Mouse (Mus musculus) heart, embryonic 16.5 days (tissue): Measurements from ENCODE around the gene Fosb. TPM values are rescaled to one million over a fixed set of nuclear protein-coding genes. Genes with fewer than 3 reads are reported as not detected.
A peak's percentile ranks its signal among the peaks of the same experiment; 100 is the strongest.

Experiments used
- ATAC-seq: fragments of 200-750 bp; cut with Nextera tagmentation; replicated peaks from 2 replicates; pipeline ENCODE4 v1.8.0; 2017; ENCODE audit warnings: moderate number of reproducible peaks; ENCODE audit not compliant: insufficient read depth, low FRiP score; ENCODE audit errors: extremely low read depth
- H3K27ac ChIP-seq: fragments of 300-500 bp; sonication (generic); 2 replicates; pipeline ENCODE4 v1.5.1; 2014; ENCODE audit warnings: mild to moderate bottlenecking, low read length, control low read depth, moderate library complexity
- H3K27me3 ChIP-seq: fragments of 300-500 bp; sonication (generic); 2 replicates; pipeline ENCODE4 v1.6.1; 2014; ENCODE audit warnings: low read length, mixed read lengths; ENCODE audit not compliant: control insufficient read depth, insufficient read depth
- H3K36me3 ChIP-seq: fragments of 300-500 bp; sonication (generic); 2 replicates; pipeline ENCODE4 v1.6.1; 2014; ENCODE audit not compliant: control insufficient read depth, insufficient read depth
- H3K4me1 ChIP-seq: fragments of 300-500 bp; sonication (generic); 2 replicates; pipeline ENCODE4 v1.6.1; 2014; ENCODE audit warnings: low read length, mixed read lengths; ENCODE audit not compliant: control insufficient read depth, insufficient read depth
- H3K4me2 ChIP-seq: fragments of 300-500 bp; sonication (generic); 2 replicates; pipeline ENCODE4 v1.6.1; 2014; ENCODE audit warnings: low read depth, mild to moderate bottlenecking, control low read depth, low read length
- H3K4me3 ChIP-seq: fragments of 300-500 bp; sonication (generic); 2 replicates; pipeline ENCODE4 v1.5.1; 2014; ENCODE audit warnings: mild to moderate bottlenecking, control low read depth, low read length
- H3K9ac ChIP-seq: fragments of 300-500 bp; sonication (generic); 2 replicates; pipeline ENCODE4 v1.6.1; 2014; ENCODE audit warnings: low read length, control low read depth
- H3K9me3 ChIP-seq: fragments of 300-500 bp; sonication (generic); replicated peaks from 2 replicates; pipeline ENCODE4 v1.6.1; 2016; ENCODE audit warnings: low read length; ENCODE audit not compliant: control insufficient read depth
- WGBS: fragments of 180-500 bp; shearing (Covaris S2); extraction: QIAGEN DNeasy Blood & Tissue Kit; methylation state at CpG from one replicate; pipeline ENCODE4 v1.1.7; 2014; 5-methylcytosine and 5-hydroxymethylcytosine counted together
- polyA plus RNA-seq: library from polyadenylated mRNA; unstranded; fragments of >200 nt; fragmentation: Nextera tagmentation; extraction: Ambion mirVana; gene quantifications from 2 replicates; pipeline ENCODE4 v1.2.1, GENCODE M21; 2015

Fosb gene
- polyA plus RNA-seq, 1 experiment from 2014 or later, result 0.24 TPM

- no peaks in the 10 kb centered on the region for H3K36me3 ChIP-seq
- peaks cover 8% of the 10 kb centered on the region for H3K27me3 ChIP-seq
- no peak overlapping the region for H3K27ac ChIP-seq
- no peak overlapping the region for H3K4me3 ChIP-seq
- ATAC-seq, result no peak
- no peaks in the 10 kb centered on the region for H3K9me3 ChIP-seq
- peaks cover 10% of the 10 kb centered on the region for H3K4me1 ChIP-seq
- no peak overlapping the region for H3K9ac ChIP-seq
- 88% methylated on average over 5 of the region's 5 CpGs for WGBS
- no peak overlapping the region for H3K4me2 ChIP-seq
Measured at GRCm38 (mm10) chr7:19297794-19298193, 12.1 kb downstream of the Fosb start.

- Histone ChIP-seq H3K27me3 (0 out of 2 replicates have a peak, but pooled peaks cover 2% of the 10 kb centered on the region), H3K4me3 (no peak overlapping the region), H3K9ac (no peak overlapping the region), H3K4me1 (peaks cover 10% of the 10 kb centered on the region), H3K9me3 (no peaks in the 10 kb centered on the region), H3K4me2 (no peak overlapping the region), H3K36me3 (no peaks in the 10 kb centered on the region), H3K27ac (no peak overlapping the region)
- no peak for ATAC-seq
- 80% methylated on average over 6 of the region's 6 CpGs for WGBS
Measured at GRCm38 (mm10) chr7:19297034-19297433, 12.8 kb downstream of the Fosb start.

GRCm38 (mm10) chr7:19295503-19296185, 14.2 kb downstream of the Fosb start:
- Histone ChIP-seq H3K4me1 (peaks cover 12% of the 10 kb centered on the region), H3K27me3 (no peaks in the 10 kb centered on the region), H3K9ac (peak overlapping the region; percentile 15; the same call in 1 of the 2 replicates), H3K4me3 (peak overlapping the region; percentile 46), H3K27ac (no peak overlapping the region), H3K9me3 (no peaks in the 10 kb centered on the region), H3K36me3 (no peaks in the 10 kb centered on the region), H3K4me2 (peak overlapping the region; percentile 79)
- WGBS, result 14% methylated on average over 20 of the region's 22 CpGs
- ATAC-seq, result peak; percentile 58

- WGBS, result 2% methylated on average over 20 of the region's 20 CpGs
Measured at GRCm38 (mm10) chr7:19290969-19291596, 18.8 kb downstream of the Fosb start.

GRCm38 (mm10) chr7:19284763-19285162, 25.1 kb downstream of the Fosb start:
- peaks cover 29% of the 10 kb centered on the region for H3K27me3 ChIP-seq
- H3K4me1 ChIP-seq, result no peaks in the 10 kb centered on the region; the same call in 1 of the 2 replicates
- no peak for ATAC-seq
- H3K4me3 ChIP-seq, result no peak overlapping the region
- 22% methylated on average over 4 of the region's 4 CpGs for WGBS
- H3K4me2 ChIP-seq, result no peak overlapping the region
- H3K36me3 ChIP-seq, result no peaks in the 10 kb centered on the region
- no peak overlapping the region for H3K27ac ChIP-seq
- H3K9ac ChIP-seq, result no peak overlapping the region
- no peaks in the 10 kb centered on the region for H3K9me3 ChIP-seq

More at GRCm38 (mm10) chr7:19290969-19291596, 18.8 kb downstream of the Fosb start:
- Histone ChIP-seq H3K4me1 (peaks cover 14% of the 10 kb centered on the region), H3K27me3 (no peaks in the 10 kb centered on the region), H3K9me3 (no peaks in the 10 kb centered on the region), H3K9ac (peak overlapping the region; percentile 73), H3K27ac (peak overlapping the region; percentile 80), H3K36me3 (no peaks in the 10 kb centered on the region), H3K4me2 (peak overlapping the region; percentile 84), H3K4me3 (peak overlapping the region; percentile 70)
- peak; percentile 72 for ATAC-seq

- H3K4me3 ChIP-seq, result no peak overlapping the region
- peaks cover 5% of the 10 kb centered on the region; the same call in 1 of the 2 replicates for H3K4me1 ChIP-seq
- H3K27ac ChIP-seq, result no peak overlapping the region
- H3K9me3 ChIP-seq, result no peaks in the 10 kb centered on the region
- no peak overlapping the region for H3K9ac ChIP-seq
- 26% methylated on average over 14 of the region's 14 CpGs for WGBS
- no peaks in the 10 kb centered on the region for H3K36me3 ChIP-seq
- peaks cover 43% of the 10 kb centered on the region for H3K27me3 ChIP-seq
- H3K4me2 ChIP-seq, result no peak overlapping the region
- no peak for ATAC-seq
Measured at GRCm38 (mm10) chr7:19283406-19283804, 26.4 kb downstream of the Fosb start.

GRCm38 (mm10) chr7:19282791-19283405, 27.0 kb downstream of the Fosb start:
- H3K4me3 ChIP-seq, result peak overlapping the region; percentile 55
- H3K36me3 ChIP-seq, result no peaks in the 10 kb centered on the region
- H3K4me2 ChIP-seq, result peak overlapping the region; percentile 80
- peak; percentile 66 for ATAC-seq
- H3K27me3 ChIP-seq, result peaks cover 48% of the 10 kb centered on the region
- WGBS, result 2% methylated on average over 35 of the region's 35 CpGs
- peaks cover 5% of the 10 kb centered on the region; the same call in 1 of the 2 replicates for H3K4me1 ChIP-seq
- H3K27ac ChIP-seq, result no peak overlapping the region
- H3K9me3 ChIP-seq, result no peaks in the 10 kb centered on the region
- H3K9ac ChIP-seq, result no peak overlapping the region

- Histone ChIP-seq H3K27ac (no peak within 1 kb of the TSS), H3K4me2 (peak within 1 kb of the TSS; percentile 80), H3K27me3 (peaks cover 52% of the 10 kb centered on the region), H3K9ac (no peak within 1 kb of the TSS), H3K4me1 (peaks cover 5% of the 10 kb centered on the region; the same call in 1 of the 2 replicates), H3K4me3 (peak within 1 kb of the TSS; percentile 55), H3K36me3 (no peaks in the 10 kb centered on the region), H3K9me3 (no peaks in the 10 kb centered on the region)
- peak; percentile 71; the same call in 1 of the 2 replicates for ATAC-seq
- under 1% methylated on average over 37 of the region's 37 CpGs for WGBS
Measured at GRCm38 (mm10) chr7:19282385-19282784, 27.5 kb downstream of the Fosb start, which contains the start of gene Rtn2. TSS of gene Rtn2 (plus strand) at chr7:19282624.
